Mouse (Mus musculus) cerebellum, adult 9-11 months (tissue): ENCODE data around the gene Gm21188.
"Not testable (repeated sequence)": the region's sequence is repeated elsewhere in the genome, so short reads cannot be mapped to it uniquely, and the experiment has no call there.

Experiments
- DNase-seq: peaks from one replicate; pipeline ENCODE4 v3.0.0; 2022

Gene Gm21188

DNA sequence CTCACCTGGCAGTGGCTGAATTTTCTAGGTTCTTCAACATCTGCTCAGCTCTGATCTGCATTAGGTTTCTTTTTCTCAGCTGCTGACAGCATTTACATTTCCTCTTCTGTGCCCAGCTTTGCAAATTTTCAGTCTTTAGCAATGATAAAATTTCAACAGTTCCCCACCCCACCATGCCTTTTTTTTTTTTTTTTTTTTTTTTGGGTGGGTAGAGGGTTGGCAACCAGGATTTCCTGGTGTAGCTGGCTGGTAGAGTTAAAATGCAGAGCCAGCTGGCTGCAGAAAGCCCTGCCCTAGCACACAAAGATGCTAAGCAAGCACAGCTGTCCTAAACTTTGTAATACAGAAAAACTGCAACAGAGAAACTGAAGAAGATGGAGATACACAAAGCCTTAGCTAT, at the start of gene Gm21188:
TSS of gene Gm21188 (minus strand) at position 110 of the 400 bp plus-strand sequence.
- DNase-seq, result not testable (repeated sequence)

DNA sequence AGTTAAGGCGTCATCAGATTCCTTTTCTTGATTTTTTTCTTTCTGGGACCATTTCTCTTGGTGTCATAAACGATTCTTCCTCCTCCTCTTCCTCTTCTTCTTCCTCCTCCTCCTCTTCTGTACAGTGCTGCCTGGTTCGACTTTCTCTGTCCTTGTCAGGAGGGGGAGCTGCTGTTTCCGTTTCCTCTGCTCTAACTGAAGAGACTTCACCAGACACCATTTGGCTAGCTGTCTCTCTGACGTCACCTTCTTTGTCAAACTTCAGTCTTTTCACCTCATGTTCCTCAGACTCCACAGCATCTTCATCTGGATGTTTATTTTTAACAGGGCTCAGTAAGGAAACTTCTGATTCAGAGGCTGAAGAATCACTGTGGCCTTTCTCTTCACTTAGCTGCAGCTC, 47.3 kb upstream of the Gm21188 start:
- DNase-seq, result not testable (repeated sequence)

DNA sequence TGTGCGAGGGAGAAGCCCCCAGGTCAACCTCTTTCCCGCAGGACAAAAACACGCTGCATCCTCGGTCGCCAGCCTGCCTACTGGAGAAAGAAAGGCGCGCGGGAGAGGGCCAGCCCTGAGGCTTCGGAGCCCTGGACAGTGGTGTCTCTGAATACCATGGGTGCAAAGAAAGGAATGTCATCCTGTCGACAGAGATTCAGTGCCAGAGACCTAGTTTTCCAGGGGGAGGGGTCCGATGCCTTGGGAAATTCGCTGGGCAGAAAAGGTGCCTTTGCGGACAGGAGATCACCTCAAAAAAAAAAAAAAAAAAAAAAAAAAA, 44.9 kb upstream of the Gm21188 start:
- not testable (repeated sequence) for DNase-seq

DNA sequence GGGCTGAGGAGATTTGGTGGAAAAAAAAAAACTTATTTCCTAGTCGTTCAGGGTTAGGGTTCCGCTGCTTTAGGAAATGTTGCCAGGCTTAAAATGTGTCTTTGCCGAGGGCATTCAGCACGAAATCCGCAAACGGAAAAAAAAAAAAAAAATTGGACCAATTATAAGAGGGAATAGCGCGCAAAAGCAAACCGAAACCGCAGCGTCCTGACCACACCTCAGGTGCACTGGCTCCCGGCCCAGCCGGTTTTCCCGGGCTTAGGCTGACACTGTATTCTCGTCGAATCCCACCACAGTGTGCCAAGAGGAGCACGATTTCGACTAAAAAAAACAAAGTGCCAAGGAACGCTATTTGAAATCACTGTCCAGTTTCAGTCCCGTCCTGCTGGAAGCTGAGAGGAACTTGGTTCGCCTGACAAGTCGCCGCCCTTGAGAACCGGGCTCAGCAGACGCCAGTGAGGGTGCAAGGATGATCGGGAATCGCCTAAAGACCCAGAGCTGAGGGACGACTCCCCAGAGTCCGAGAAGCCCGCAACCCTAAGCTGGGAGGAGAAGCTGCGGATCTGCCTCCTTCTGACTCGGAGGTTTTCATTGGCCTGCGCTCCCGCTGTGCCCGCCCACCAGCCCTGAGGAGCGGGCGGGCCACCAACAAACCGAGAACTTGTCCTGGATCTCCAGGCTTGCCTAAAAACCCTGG, 44.4 kb upstream of the Gm21188 start:
- not testable (repeated sequence) for DNase-seq

DNA sequence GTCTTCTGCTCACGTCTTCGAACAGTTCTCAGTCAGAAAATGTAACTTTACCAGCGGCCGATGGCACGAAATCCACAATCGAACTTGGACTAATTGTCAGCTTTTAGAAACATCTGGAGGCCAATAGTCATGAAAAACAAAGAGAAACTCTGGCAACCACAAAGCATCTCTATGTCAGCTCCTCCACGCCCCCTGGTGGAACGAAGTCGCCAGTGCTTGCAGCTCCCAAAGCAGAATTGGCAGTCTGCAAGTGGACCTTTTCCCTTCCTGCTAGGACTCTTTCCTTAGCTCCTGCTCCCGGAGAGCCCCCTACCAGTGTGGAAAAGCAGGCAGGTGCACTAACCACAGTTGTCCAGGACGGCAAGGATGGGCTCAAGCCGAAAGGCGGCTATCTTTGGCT, 41.0 kb upstream of the Gm21188 start:
- not testable (repeated sequence) for DNase-seq

DNA sequence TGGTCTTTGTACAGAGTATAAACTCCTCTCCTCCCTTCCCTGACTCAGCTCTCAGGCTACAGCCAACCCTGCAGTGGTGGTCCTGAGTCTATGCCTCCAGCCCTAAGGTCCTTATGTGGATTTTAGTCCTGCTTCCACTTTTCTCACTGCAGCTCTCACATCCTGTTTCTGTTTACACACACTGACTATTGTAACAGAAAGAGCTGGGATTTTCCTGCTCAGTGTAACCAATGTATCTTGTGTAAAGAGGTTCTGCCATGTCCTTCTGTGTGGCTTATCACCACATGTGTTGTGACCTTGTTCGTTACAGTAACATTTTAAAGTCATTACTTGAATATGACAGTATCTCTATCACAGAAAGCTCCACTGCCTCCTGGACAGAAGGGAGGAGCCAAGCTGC, 27.6 kb upstream of the Gm21188 start:
- not testable (repeated sequence) for DNase-seq

DNA sequence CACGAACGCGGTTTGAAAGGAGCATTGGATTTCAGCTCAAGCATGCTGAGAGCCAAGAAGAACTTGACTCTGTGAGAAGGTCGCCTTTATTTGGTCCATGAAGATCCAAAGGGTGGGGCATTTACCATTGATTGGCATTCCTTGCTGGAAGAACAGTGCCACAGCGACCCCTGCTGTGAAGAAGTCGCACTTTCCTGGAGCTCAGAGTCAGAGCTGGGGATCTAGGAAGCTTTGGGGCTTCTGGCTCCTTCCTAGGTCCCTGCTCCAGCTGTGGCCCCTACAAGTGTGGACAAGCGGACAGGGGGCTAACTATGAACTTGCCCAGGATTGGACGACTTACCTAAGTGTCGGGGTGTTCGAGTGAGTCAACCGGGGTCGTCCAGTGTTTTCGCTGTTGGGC, 18.9 kb upstream of the Gm21188 start:
- DNase-seq, result not testable (repeated sequence)

DNA sequence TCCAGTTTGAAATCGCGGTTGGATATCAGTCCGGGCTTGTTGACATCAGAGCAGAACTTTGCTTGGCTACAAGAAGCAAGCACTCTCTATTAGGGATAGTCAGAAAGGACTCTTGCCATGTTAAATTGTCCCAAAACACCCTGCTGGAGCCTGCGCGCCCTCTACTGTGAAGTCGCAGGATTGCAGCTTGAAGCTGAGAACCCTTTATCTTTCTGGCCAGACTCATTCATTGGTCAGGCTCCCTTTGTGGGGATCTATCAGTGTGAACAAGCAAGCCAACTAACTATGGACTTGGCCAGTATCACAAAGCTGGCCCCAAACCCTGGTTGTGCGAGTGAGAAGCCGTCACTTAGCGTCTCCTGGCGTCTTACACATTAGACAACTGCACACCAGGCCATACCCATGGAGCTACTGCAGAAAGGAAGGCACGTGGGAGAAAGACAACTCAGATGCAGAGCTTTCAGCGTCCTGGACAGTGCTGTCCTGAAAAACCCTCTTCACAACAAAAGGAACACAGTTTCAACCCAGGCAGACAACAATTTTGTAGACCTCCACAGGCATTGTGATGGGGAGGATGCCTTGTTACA, 18.1 kb upstream of the Gm21188 start:
- not testable (repeated sequence) for DNase-seq

DNA sequence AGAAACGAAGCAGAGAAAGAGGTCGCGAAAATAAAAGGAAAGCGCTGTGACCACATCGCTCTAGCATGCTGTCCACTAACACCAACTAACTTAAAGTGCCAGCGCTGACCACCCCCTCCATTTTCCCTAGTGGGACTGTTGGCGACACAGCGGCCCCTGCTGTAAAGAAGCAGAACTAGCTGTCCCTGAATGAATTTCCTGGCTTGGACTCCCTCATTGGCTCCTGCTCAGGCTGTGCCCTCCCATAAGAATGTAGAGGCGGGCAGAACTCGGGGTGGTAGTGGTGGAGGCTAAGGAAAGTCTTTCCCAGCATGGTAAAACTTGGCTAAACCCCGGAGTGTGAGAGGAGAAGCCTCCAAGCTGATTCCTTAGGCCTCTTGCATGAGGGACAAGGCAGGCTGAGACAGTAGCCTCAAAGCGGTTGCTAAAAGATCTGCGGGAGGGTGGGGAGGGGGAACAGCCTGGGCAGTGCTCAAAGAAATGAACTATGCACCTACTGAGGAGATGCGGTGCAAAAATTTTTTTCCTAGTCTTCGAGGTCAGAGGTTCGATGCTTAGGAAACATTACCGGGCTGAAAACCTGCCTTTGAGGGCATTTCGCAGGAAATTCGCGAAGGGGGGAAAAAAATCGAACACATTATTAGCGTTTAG, 11.6 kb upstream of the Gm21188 start:
- DNase-seq, result not testable (repeated sequence)

DNA sequence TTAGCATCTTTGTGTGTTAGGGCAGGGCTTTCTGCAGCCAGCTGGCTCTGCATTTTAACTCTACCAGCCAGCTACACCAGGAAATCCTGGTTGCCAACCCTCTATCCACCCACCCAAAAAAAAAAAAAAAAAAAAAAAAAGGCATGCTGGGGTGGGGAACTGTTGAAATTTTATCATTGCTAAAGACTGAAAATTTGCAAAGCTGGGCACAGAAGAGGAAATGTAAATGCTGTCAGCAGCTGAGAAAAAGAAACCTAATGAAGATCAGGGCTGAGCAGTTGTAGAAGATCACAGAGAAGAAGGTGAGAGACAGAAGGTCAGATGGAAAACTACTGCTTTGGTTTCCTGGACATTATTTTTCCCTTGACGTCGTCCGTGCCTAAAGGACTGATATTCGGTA, 10.9 kb upstream of the Gm21188 start:
- DNase-seq, result not testable (repeated sequence)

DNA sequence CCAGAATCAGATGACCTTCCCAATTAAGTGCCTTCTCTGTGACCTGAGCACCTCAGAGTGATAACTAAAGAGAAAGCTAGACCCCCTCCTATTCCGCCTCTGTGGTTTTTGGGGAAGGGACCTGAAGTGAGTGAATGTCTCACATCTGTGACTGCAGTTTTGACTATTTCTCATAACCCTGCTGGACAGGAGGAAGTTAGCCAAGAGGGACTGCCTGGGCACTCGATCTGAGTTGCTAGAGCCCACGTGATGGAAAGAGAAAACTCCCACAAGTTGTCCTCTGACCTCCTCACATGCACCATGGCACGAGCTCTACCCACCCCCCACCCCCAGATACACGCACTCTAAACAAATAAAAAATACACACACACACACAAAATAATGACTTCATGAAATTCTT, 3.4 kb downstream of the Gm21188 start:
- DNase-seq, result not testable (repeated sequence)

DNA sequence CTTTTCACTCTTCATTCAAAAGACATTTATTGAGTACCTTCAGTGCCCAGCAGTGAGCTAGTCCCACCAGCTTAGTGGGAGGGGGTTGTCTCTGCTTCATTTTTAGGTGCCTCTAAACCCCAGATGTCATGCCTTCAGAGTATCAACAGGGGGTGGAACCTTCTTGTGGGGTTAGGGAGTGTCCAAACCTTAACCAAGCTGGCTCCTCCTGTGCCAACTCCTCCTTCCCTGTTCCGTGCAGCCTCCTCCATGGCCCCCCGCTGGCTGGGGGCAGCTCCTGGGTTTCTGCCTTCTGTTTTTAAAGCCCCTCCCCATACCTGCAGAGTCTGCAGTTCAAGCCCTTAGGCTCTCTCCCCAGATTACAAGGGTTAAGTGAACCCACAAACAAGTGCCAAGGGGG, 3.8 kb downstream of the Gm21188 start:
- DNase-seq, result not testable (repeated sequence)

DNA sequence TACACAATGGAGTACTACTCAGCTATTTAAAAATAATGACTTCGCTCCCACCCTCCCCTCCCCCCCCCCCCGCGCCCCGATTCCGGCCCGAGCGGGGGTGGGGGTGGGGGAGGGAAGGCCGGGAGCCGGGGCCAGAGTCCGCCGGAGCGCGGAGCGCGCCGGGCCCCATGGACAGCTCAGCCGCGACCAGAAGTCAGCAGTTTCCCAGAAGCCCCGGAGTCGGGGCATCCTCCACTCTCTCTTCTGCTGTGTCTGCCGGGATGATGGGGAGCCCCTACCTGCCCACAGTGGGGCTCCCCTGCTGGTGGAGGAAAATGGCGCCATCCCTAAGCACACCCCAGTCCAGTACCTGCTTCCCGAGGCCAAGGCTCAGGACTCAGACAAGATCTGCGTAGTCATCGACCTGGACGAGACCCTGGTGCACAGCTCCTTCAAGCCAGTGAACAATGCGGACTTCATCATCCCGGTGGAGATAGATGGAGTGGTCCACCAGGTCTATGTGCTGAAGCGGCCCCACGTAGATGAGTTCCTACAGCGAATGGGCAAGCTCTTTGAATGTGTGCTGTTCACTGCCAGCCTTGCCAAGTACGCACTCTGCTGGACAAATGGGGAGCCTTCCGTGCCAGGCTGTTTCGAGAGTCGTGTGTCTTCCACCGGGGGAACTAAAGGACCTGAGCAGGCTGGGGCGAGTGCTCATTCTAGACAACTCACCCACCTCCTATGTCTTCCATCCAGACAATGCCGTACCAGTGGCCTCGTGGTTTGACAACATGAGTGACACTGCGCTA, 5.4 kb downstream of the Gm21188 start:
- DNase-seq, result not testable (repeated sequence)

DNA sequence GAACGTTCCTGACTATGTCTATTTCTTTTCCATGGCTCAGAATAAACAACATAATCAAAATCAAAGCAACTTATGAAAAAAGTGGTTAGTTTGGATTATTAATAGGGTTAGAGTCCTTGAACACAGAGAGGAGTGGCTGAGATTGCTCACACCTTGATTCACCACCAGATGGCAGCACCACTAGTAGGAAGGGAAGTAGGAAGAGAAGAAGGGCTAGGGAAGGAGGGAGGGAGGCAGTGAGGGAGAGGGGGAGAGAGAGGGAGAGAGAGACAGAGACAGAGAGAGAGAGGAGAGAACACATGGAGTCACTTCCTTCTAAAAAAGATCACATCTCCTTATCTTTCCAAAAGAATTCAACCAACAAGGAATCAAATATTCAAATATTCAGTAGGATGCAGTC, 10.8 kb downstream of the Gm21188 start:
- not testable (repeated sequence) for DNase-seq

DNA sequence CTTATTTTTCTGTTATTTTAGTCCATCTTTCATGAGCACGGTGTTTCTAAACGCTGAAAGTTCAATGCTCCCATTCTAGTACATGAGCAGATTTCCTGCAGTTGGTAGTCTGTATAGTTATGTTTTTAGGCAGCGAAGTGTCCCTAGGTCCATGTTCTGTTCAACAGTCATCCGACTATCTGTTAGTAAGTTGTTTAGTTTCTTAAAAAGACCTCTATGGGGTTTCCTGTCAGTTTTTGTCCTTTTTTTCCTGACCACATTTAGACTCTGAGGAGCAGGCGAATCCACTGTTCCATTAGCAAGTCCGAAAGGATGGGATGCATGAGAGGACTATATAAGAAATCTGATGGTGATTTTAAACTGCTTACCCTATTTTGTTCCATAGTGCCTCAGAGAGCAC, 14.1 kb downstream of the Gm21188 start:
- not testable (repeated sequence) for DNase-seq

DNA sequence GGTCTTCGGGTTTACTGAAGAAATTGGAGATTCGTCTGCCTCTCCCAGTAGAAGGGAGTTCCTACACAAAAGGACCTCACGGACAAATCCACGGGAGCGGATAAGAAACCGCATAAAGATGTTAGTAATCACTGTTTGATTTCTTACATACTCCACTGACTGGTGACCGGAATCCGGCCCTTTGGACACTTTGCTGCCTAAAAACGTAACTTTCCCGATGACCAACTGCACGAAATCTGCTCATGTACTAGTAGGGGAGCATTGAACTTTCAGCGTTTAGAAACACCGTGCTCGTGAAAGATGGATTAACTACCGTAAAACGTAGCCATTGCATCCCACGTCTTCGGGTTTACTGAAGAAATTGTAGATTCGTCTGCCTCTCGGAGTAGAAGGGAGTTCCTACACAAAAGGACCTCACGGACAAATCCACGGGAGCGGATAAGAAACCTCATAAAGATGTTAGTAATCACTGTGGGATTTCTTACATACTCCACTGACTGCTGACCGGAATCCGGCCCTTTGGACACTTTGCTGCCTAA, 15.3 kb downstream of the Gm21188 start:
- not testable (repeated sequence) for DNase-seq

DNA sequence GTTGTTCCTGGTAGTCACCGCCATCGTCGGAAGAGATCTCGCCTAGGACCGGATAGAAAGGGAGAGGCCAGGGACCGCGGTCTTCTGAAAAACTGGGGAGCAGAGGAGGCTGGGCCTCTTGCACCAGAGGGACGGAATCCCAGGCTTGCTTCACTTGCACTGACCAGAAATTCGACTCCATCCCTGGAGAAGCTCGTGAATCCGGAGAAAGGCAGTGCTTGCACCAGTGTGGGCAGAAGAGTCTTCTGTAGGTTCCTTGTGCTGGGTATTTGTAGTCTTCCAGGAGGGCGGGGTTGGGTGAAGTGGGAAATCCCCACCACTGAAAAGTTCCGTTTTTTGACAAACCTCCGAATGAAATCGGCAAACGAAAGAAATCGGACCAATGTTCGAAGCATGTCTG, 16.8 kb downstream of the Gm21188 start:
- peak; percentile 1 for DNase-seq

DNA sequence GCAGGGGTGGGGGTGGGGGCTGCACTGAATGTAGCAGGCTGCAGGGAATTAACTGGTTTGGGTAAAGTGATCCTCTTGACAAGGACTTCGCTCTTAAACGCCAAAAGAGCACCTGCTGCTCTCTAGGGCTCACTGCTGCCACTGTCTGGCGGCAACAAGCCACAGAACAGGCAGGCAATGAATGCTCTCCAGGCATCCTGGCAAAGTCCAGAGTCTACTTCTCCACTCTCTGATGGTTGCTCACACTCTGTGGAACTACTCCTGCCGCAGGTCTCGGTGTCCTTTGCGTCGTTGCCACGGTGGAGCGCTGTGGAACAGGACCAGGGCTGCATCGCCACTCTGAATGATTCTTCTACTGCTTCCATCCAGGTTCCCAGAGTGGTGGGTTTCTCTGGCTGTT, 17.4 kb downstream of the Gm21188 start:
- not testable (repeated sequence) for DNase-seq

DNA sequence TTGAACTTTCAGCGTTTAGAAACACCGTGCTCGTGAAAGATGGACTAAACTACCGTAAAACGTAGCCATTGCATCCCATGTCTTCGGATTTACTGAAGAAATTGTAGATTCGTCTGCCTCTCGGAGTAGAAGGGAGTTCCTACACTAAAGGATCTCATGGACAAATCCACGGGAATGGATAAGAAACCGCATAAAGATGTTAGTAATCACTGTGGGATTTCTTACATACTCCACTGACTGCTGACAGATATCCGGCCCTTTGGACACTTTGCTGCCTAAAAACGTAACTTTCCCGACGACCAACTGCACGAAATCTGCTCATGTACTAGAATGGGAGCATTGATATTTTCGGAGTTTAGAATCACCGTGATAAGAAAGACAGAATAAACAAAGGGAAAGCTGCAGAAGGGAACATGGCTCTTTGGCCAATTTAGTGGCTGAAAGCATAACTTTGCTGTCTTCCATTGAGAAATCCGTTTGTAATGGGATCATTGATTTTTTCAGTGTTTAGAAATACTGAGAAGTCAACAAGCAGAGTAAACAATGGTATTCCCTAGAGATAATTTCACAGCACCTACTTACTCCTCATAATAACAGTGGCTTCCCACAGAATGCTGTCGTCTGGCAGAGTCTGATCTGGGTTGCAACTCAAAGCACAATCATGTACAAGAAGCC, 18.3 kb downstream of the Gm21188 start:
- DNase-seq, result not testable (repeated sequence)

DNA sequence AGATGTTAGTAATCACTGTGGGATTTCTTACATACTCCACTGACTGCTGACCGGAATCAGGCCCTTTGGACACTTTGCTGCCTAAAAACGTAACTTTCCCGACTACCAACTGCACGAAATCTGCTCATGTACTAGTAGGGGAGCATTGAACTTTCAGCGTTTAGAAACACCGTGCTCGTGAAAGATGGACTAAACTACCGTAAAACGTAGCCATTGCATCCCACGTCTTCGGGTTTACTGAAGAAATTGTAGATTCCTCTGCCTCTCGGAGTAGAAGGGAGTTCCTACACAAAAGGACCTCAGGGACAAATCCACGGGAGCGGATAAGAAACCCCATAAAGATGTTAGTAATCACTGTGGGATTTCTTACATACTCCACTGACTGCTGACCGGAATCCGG, 20.3 kb downstream of the Gm21188 start:
- DNase-seq, result peak; percentile 1

DNA sequence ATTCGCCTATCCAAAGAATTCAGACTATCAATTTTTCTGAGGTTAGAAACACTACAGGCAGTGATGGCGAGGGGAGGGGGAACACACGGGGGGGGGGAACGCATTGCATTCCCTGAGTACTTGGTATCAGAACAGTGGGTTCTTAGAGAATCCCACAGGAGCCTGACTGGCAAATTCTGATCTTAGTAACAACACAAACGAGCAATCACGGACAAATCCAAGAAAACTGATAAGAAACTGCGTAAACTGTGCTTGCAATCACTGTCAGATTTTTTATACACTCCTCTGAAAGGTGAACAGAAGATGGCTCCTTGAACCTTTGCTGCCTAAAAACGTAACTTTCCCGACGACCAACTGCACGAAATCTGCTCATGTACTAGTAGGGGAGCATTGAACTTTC, 24.6 kb downstream of the Gm21188 start:
- DNase-seq, result peak; percentile 3

DNA sequence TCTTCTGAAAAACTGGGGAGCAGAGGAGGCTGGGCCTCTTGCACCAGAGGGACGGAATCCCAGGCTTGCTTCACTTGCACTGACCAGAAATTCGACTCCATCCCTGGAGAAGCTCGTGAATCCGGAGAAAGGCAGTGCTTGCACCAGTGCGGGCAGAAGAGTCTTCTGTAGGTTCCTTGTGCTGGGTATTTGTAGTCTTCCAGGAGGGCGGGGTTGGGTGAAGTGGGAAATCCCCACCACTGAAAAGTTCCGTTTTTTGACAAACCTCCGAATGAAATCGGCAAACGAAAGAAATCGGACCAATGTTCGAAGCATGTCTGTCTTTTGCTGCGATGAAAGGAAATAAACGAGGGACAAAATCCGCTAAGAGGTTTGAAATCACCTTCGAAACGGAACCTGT, 25.1 kb downstream of the Gm21188 start, which contains the start of gene Gm36079:
TSS of gene Gm36079 (minus strand) at position 101 of the 400 bp plus-strand sequence.
- DNase-seq, result not testable (repeated sequence)
